Mouse (Mus musculus): ENCODE measurements around the gene Gabbr1. TPM values are rescaled to one million over a fixed set of nuclear protein-coding genes. Genes with fewer than 3 reads are reported as not detected.
A peak's percentile ranks its signal among the peaks of the same experiment; 100 is the strongest.

Gabbr1 gene
- total RNA-seq, 1 experiment from 2014 or later, result 34.7 TPM

DNA sequence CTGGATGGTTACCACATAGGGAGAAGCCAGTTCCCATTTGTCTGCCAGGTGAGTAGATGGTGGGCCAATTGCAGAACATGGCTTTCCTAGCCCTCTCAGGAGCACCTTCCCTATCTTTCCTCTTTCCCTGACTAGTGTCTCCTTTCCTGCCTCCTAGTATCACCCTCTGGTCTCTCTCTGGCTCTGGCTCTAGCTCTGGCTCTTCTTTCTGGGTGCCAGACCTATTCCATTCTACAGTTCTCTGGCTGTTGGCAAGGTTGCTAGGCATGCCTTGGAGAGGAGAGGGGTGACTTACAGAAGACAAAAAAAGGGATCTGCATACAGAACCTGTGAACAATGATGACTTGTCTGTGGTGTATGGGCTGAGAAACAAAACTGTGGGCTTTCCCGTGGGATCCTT is 22.1 kb downstream of the Gabbr1 start:
- no peak for ATAC-seq (ENCODE audit: extremely low read depth, insufficient number of reproducible peaks, low FRiP score, poor library complexity, severe bottlenecking)

GRCm38 (mm10) chr17:37070121-37070520 is 24.4 kb downstream of the Gabbr1 start:
- ATAC-seq (ENCODE audit: extremely low read depth, insufficient number of reproducible peaks, low FRiP score, poor library complexity, severe bottlenecking), result no peak

GRCm38 (mm10) chr17:37072080-37072729 is 26.4 kb downstream of the Gabbr1 start:
- ATAC-seq (ENCODE audit: extremely low read depth, insufficient number of reproducible peaks, low FRiP score, poor library complexity, severe bottlenecking), result no peak

GRCm38 (mm10) chr17:37072730-37073276 is 27.0 kb downstream of the Gabbr1 start:
- no peak for ATAC-seq (ENCODE audit: extremely low read depth, insufficient number of reproducible peaks, low FRiP score, poor library complexity, severe bottlenecking)

- ATAC-seq (ENCODE audit: extremely low read depth, insufficient number of reproducible peaks, low FRiP score, poor library complexity, severe bottlenecking), result no peak
These were observed 29.4 kb downstream of the Gabbr1 start for GRCm38 (mm10) chr17:37075181-37075580.

DNA sequence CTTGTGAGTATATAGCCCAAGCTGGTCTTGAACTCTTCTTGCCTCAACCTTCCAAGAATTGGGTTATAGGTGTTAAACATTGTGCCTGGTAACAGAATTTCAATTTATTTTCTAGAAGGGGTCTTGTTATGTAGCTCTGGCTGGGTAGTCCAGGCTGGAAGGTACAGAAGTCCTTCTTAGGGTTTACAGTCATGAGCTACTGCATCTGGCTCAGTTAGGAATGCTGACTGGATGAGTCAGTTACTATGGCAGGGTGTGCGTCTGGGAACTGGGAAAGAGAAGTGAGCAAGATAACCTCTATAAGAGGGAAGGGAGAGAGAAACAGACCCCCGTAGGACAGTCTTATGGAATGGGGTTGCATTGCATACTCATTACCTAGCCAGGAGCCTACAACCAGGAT is 30.0 kb downstream of the Gabbr1 start:
- no peak for ATAC-seq (ENCODE audit: extremely low read depth, insufficient number of reproducible peaks, low FRiP score, poor library complexity, severe bottlenecking)

- ATAC-seq (ENCODE audit: extremely low read depth, insufficient number of reproducible peaks, low FRiP score, poor library complexity, severe bottlenecking), result no peak
These were observed 32.4 kb downstream of the Gabbr1 start for GRCm38 (mm10) chr17:37078193-37078592.

GRCm38 (mm10) chr17:37078990-37079389 is 33.2 kb downstream of the Gabbr1 start:
- ATAC-seq (ENCODE audit: extremely low read depth, insufficient number of reproducible peaks, low FRiP score, poor library complexity, severe bottlenecking), result no peak

DNA sequence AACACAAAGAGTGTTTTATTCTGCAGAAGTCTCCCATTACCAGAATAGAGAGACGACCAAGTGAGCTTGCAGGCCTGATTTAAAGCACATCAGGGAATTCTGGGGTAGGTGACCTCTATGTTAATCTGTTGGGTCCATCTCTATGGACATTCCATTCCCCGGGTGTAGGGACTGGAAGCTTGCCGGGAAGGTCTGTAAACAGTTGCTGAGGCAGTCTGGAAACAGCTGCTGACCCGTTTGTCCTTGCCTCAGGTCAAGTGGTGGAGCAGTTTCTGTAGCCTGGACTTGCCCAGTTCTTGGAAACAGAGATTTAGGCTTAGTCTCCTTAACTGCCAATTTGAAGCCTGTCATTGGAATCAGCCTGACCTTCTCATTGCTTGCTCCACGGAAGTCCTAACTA is 34.4 kb downstream of the Gabbr1 start:
- no peak for ATAC-seq (ENCODE audit: extremely low read depth, insufficient number of reproducible peaks, low FRiP score, poor library complexity, severe bottlenecking)

DNA sequence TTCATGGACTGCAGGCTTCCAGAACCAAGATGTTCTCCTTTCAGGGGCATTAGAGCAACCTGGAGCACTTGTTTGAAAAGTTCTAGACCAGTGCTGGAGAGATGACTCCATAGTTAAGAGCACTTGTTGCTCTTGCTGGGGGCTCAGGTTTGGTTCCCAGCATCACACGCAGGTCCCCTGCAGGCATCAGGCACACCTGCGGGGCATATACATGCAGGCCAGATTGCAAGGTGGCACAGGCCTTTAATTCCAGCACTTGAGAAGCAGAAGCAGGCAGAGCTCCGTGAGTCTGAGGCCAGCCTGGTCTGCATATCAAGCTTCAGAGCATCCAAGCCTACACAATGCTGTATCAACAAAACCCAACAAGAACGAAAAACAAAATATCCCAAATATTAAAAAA is 35.9 kb downstream of the Gabbr1 start:
- no peak for ATAC-seq (ENCODE audit: extremely low read depth, insufficient number of reproducible peaks, low FRiP score, poor library complexity, severe bottlenecking)

- peak; percentile 77; the same call in 1 of the 2 replicates for ATAC-seq (ENCODE audit: extremely low read depth, insufficient number of reproducible peaks, low FRiP score, poor library complexity, severe bottlenecking)
These were observed 37.6 kb downstream of the Gabbr1 start for GRCm38 (mm10) chr17:37083327-37083726.

DNA sequence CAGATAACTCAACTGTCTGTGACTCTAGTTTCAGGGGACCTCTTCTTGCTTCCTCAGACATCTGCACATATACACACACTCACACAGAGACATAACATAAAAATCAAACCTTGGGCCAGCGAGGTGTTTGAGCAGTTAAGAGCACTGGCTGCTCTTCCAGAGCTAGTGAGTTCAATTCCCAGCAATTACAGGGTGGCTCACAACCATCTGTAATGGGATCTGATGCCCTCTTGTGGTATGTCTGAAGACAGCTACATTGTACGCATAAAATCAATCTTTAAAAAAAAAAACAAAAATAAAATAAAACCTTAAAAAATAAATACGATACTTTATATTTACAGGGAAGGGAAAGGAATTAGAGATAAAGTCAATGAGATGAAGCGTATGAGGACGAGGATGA is 38.9 kb downstream of the Gabbr1 start:
- no peak for ATAC-seq (ENCODE audit: extremely low read depth, insufficient number of reproducible peaks, low FRiP score, poor library complexity, severe bottlenecking)

GRCm38 (mm10) chr17:37085545-37085944 is 39.8 kb downstream of the Gabbr1 start:
- no peak for ATAC-seq (ENCODE audit: extremely low read depth, insufficient number of reproducible peaks, low FRiP score, poor library complexity, severe bottlenecking)

GRCm38 (mm10) chr17:37088399-37088798 is 42.6 kb downstream of the Gabbr1 start, which contains the start of gene Olfr90:
Gene Olfr90 (minus strand): TSS chr17:37088499.
- no peak for ATAC-seq (ENCODE audit: extremely low read depth, insufficient number of reproducible peaks, low FRiP score, poor library complexity, severe bottlenecking)

DNA sequence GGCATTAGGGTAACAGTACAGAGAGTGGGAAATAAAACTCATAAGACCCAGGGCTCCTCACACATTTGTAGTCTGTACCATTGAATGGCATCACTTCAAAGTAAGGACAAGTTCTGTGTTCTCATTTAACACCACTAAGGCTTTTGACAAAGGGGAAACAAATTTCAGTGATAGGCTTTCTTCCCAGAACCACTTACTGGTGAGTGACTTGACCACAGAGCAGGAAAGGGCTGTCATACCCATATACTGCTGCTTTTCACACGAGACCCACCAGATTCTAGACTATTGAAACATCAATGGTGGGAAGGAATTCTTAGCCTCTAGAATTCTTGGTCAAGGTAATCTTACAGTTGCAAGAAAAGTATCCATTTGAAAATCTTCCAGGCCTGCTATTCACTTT is 46.4 kb downstream of the Gabbr1 start:
- ATAC-seq (ENCODE audit: extremely low read depth, insufficient number of reproducible peaks, low FRiP score, poor library complexity, severe bottlenecking), result no peak

DNA sequence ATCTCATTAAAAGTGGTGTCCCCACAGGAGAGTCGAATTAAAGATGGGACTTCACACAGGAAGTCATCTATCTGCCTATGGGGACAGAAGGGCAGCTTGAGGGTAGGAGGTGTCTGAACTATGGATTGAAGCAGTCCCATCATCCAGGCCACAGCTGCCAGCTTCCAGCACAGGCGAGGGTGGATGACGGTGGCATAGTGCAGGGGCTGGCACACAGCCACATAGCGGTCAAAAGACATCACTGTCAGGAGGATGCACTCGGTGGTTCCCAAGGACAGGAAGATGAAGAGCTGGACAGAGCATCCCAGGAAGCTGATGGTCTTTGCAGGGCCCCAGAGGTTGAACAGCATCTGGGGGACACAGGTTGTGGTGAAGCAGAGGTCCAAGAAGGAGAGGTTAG is 47.5 kb downstream of the Gabbr1 start:
- no peak for ATAC-seq (ENCODE audit: extremely low read depth, insufficient number of reproducible peaks, low FRiP score, poor library complexity, severe bottlenecking)

DNA sequence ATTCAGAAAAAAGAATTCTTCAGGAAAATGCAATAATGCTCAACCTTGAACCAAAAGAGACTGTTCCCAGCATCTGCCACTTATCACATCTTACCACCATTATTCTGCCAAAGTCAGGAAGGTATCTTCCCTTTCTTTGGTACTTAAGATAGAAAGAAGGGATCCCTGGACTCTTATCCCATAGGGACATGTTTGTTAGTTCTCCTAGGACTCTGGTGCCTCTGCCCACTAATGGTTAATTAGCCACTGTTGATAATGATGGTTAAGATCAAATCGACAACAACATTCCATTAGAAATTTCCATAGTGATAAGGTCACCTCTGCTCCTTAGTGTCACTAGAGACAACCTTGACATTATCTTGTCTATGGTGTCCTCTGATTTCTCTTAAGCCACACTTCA is 52.4 kb downstream of the Gabbr1 start, which contains the start of gene Olfr91:
Gene Olfr91 (minus strand): TSS at position 101 of the 400 bp plus-strand sequence.
- no peak for ATAC-seq (ENCODE audit: extremely low read depth, insufficient number of reproducible peaks, low FRiP score, poor library complexity, severe bottlenecking)

DNA sequence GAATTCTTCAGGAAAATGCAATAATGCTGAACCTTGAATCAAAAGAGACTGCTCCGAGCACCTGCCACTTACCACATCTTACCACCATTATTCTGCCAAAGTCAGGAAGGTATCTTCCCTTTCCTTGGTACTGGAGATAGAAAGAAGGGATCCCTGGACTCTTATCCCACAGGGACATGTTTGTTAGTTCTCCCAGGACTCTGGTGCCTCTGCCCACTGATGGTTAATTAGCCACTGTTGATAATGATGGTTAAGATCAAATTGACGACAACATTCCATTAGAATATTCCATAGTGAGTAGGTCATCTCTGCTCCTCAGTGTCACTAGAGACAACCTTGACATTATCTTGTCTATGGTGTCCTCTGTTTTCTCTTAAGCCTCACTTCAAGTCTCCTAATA is 74.2 kb downstream of the Gabbr1 start, which contains the start of gene Olfr92:
Gene Olfr92 (minus strand): TSS at position 101 of the 400 bp plus-strand sequence.
- no peak for ATAC-seq (ENCODE audit: extremely low read depth, insufficient number of reproducible peaks, low FRiP score, poor library complexity, severe bottlenecking)

Data from neutrophil, adult 5-6 weeks (primary cell).